Mouse (Mus musculus) testis, adult 10 weeks (tissue): Measurements from ENCODE around the gene Olfr1039. TPM values are rescaled to one million over a fixed set of nuclear protein-coding genes. Genes with fewer than 3 reads are reported as not detected.

Experiments used
- polyA plus RNA-seq: library from polyadenylated mRNA; stranded (reverse); fragments of 350-450 nt; fragmentation: Illumina TruSeq; extraction: RNeasy Lipid Tissue Mini Kit (QIAGEN cat#74804); gene quantifications from one replicate; pipeline ENCODE4 v1.2.3, GENCODE M21; 2014; ENCODE audit warnings: low read depth, low replicate concordance

The Olfr1039 gene
- polyA plus RNA-seq = not detected

GRCm38 (mm10) chr2:86135828-86136227, at the start of gene Olfr1039:
Olfr1039 (minus strand) TSS chr2:86135928.

GRCm38 (mm10) chr2:86177720-86178119, 42.0 kb upstream of the Olfr1039 start, which contains the start of gene Olfr1044:
Olfr1044 (minus strand) TSS chr2:86177820.

GRCm38 (mm10) chr2:86167422-86167821, 31.7 kb upstream of the Olfr1039 start, which contains the start of gene Olfr1043:
Olfr1043 (minus strand) TSS chr2:86167522.

GRCm38 (mm10) chr2:86161738-86162137, 26.0 kb upstream of the Olfr1039 start, which contains the start of gene Olfr1042:
Olfr1042 (minus strand) TSS chr2:86161838.

GRCm38 (mm10) chr2:86146632-86147031, 10.9 kb upstream of the Olfr1039 start, which contains the start of gene Olfr1040:
Olfr1040 (minus strand) TSS chr2:86146732.

GRCm38 (mm10) chr2:86087285-86087684, 48.4 kb downstream of the Olfr1039 start, which contains the start of gene Olfr1037:
Olfr1037 (minus strand) TSS chr2:86087385.

Other genes starting within 250 kb of the Olfr1039 start
- not detected for gene Olfr1024, start 230.9 kb downstream of the Olfr1039 start, polyA plus RNA-seq
- gene Olfr1025-ps1, start 220.7 kb downstream of the Olfr1039 start, polyA plus RNA-seq = not detected
- not detected for gene Olfr1026, start 214.4 kb downstream of the Olfr1039 start, polyA plus RNA-seq
- gene Olfr1028, start 185.5 kb downstream of the Olfr1039 start, polyA plus RNA-seq = not detected
- gene Olfr1029, start 162.0 kb downstream of the Olfr1039 start, polyA plus RNA-seq = 0.35 TPM
- not detected for gene Olfr1030, start 156.7 kb downstream of the Olfr1039 start, polyA plus RNA-seq
- gene Olfr1031, start 145.6 kb downstream of the Olfr1039 start, polyA plus RNA-seq = not detected
- not detected for gene Olfr1032, start 130.4 kb downstream of the Olfr1039 start, polyA plus RNA-seq
- 1.5 TPM for gene Olfr1033, start 115.3 kb downstream of the Olfr1039 start, polyA plus RNA-seq
- 0.11 TPM for gene Olfr1034, start 90.1 kb downstream of the Olfr1039 start, polyA plus RNA-seq
- not detected for gene Olfr1036, start 61.9 kb downstream of the Olfr1039 start, polyA plus RNA-seq
- gene Olfr1037, start 48.5 kb downstream of the Olfr1039 start, polyA plus RNA-seq = 0.15 TPM
- not detected for gene Olfr1040, start 10.8 kb upstream of the Olfr1039 start, polyA plus RNA-seq
- gene Olfr1042, start 25.9 kb upstream of the Olfr1039 start, polyA plus RNA-seq = not detected
- not detected for gene Olfr1043, start 31.6 kb upstream of the Olfr1039 start, polyA plus RNA-seq
- not detected for gene Olfr1044, start 41.9 kb upstream of the Olfr1039 start, polyA plus RNA-seq
- gene Olfr52, start 49.8 kb upstream of the Olfr1039 start, polyA plus RNA-seq = not detected
- not detected for gene Olfr1045, start 67.1 kb upstream of the Olfr1039 start, polyA plus RNA-seq
- gene Olfr1046, start 83.4 kb upstream of the Olfr1039 start, polyA plus RNA-seq = not detected
- gene Olfr1047, start 95.5 kb upstream of the Olfr1039 start, polyA plus RNA-seq = not detected
- gene Olfr1048, start 104.4 kb upstream of the Olfr1039 start, polyA plus RNA-seq = not detected
- not detected for gene Olfr1049, start 122.4 kb upstream of the Olfr1039 start, polyA plus RNA-seq
- not detected for gene Olfr1051, start 143.2 kb upstream of the Olfr1039 start, polyA plus RNA-seq
- gene Olfr1052, start 156.5 kb upstream of the Olfr1039 start, polyA plus RNA-seq = not detected
- gene Olfr1053, start 179.4 kb upstream of the Olfr1039 start, polyA plus RNA-seq = not detected
- not detected for gene Olfr1054, start 199.5 kb upstream of the Olfr1039 start, polyA plus RNA-seq
- gene Olfr1055, start 214.4 kb upstream of the Olfr1039 start, polyA plus RNA-seq = not detected
- not detected for gene Olfr1056, start 226.5 kb upstream of the Olfr1039 start, polyA plus RNA-seq
- not detected for gene Olfr1057, start 242.5 kb upstream of the Olfr1039 start, polyA plus RNA-seq